Mouse (Mus musculus) lung, postnatal 4 days (tissue): Measurements from ENCODE around the gene Agap1.
A peak's percentile ranks its signal among the peaks of the same experiment; 100 is the strongest.

Experiments used
- DNase-seq, 2 experiments: peaks; one replicate each; pipeline ENCODE4 v3.0.0; 2021

Agap1 gene

DNA sequence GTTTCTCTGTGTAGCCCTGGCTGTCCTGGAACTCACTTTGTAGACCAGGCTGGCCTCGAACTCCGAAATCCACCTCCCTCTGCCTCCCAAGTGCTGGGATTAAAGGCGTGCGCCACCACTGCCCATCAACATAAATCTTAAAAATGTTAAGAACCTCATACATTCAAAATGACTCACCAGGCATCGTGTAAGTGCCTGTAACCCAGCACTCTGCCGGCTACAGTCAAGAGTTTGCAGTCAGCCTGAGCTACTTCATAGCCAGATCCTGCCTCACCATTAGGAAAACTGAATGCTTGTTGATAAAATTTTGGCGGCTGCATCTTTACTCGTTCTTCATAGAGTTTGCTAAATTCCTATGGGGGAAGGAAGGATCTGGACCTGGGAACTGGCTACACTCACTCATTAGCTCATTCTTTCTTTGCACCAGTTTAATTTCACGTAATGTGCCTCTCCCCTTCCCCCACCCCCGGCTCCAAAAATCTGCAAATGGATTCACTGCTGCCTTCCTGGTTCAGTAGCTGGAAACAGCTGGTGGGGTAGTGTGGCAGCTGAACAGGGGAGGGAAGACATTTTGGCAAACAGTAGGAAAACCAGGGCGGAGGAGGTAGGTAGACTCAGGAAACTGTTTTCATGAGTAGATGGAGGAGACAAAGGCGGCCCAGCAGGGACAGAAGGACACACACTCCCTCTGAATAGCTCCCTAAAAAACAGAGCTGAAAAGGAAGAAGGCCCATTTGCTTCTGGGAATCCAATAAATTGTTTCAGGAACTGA, 415.7 kb downstream of the Agap1 start:
- no peak for DNase-seq

- no peak for DNase-seq
Observed at GRCm38 (mm10) chr1:89870906-89871211, 416.3 kb downstream of the Agap1 start.

GRCm38 (mm10) chr1:89876346-89877072, 421.9 kb downstream of the Agap1 start:
- peak; percentile 63 to 71 for DNase-seq

- no peak for DNase-seq
Observed at GRCm38 (mm10) chr1:89878496-89878895, 423.9 kb downstream of the Agap1 start.

DNA sequence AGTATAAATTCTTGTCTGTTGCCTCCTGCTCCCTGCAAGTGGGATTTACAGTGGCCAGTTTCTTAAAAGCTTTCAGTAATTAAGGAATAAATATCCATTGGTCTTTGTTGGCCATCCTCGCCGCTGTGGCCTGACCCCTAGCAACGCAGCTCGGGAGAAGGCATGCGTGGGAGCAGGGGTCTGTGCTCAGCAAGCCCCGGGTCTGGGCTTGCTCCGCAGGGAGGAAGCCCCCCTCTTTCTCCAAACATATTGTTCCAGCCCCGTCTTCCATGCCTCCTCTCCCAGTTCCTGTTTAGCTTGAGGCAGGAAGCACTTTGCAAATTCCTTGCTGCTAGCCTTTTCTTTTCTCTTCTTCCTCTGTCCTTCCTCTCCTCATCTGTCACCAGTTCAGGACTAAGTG, 425.6 kb downstream of the Agap1 start:
- DNase-seq, result peak; percentile 24 to 49

GRCm38 (mm10) chr1:89880834-89881233, 426.2 kb downstream of the Agap1 start:
- peak; percentile 46 to 77 for DNase-seq

DNA sequence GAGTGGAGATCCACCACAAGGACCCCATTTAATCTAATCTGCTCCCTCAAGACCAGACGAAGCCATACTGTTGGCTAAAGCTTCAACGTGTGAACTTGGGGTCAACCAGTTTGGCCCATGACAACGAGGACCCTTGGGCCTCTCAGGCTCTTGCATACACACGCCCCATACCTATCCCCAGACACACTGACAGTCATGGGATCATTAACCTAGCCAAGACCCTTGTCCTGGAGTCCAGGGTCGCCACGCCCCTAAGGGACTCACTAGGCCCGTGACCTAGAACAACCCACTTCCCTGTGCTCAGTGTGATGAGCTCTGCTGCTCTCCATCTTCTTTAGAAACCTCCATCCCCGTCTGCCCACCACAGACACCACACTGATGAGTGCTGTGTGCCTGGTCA, 429.7 kb downstream of the Agap1 start:
- no peak for DNase-seq

DNA sequence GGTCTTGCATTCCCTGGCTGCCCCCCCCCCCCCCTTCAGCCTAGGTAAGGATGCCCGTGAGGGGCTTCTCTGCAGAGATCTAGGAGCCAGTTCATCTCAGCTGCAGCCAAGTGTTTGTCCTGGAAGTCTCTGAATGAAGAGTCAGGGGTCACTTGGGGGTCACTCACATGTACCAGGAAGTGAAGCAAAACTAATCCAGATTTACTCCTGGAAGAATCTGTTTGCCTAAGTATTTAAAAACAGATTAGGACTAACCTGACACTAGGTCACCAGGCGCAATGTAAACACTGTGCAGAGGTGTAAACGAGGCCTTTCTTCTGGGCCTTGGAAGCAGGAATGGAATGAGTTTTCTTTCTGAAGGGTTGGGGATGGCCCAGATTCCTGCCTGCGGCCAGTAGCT, 431.1 kb downstream of the Agap1 start:
- no peak for DNase-seq

GRCm38 (mm10) chr1:89891400-89891799, 436.8 kb downstream of the Agap1 start:
- DNase-seq, result no peak

DNA sequence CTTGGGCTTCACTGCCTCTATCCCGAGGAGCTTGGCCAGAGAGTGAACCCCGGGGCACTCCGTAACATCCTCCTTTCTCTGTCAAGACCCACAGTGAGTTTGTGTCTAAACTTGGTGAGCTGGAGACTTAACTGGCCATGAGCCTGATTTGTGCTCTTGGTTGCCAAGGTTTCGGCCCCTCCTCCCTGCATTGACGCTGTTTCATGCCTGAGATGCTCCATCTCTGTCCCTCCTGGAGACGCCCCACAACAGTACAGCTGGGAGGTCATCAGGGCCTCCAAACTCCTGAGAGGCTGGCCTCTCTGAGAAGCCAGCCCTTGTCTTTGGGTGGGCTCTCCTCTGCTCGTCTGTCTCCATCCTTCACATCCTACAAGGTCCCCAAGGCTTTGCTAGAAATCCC, 437.7 kb downstream of the Agap1 start:
- DNase-seq, result no peak

DNA sequence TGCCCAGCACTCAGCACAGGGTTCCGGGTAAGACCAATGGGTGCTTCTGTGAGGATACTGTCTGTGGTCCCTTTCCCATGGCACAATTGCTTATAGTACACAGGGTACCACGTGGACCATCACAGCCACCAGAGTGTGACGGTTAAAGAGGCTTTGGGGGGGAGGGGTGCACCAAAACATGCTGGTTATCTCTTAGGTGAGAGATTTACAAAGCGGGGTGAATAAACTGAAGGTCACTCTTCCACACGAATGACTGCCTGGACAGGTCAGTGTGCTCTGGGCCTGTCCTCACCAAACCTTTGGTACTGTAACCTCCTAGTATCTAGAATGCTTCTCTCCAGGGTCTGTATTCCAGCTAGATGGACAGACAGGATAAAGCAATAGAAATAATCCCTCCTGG, 441.2 kb downstream of the Agap1 start:
- DNase-seq, result no peak

GRCm38 (mm10) chr1:89899036-89899435, 444.4 kb downstream of the Agap1 start:
- DNase-seq, result no peak

GRCm38 (mm10) chr1:89899761-89900445, 445.3 kb downstream of the Agap1 start:
- DNase-seq, result no peak

DNA sequence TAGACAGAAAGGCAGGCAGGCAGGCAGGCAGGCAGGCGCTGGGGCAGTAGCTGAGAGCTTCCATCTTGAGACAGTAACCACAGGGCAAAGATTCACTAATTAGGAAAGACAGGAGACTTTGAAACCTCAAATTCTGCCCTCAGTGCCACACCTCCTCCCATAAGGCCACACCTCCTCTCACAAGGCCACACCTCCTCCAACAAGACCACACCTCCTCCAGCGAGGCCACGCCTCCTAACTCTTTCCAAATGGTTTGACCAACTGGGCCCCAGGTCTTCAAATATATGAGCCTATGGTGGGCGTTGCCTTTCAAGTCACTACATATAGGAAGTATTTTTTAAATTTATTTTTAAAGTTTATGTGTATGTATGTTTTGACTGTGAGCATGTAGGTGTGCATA, 446.8 kb downstream of the Agap1 start:
- no peak for DNase-seq

DNA sequence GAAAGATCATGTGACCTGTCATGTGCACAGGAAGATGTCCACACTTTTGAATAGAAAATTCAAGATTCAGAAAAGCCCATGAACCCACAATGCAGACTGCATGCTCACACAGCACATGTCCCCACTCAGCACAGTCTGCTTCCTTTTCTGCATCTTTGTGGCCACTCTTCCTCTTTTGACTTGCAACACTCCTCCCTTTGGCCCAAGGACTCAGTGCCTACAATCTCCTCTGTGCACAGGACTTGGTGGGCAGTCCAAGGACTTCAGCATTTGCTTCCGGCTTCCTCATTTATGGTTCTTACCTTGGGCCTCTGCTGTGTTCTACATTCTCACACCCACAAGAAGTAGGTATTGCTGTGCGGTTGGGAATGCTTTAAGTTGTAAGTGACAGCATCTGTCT, 447.6 kb downstream of the Agap1 start:
- no peak for DNase-seq

DNA sequence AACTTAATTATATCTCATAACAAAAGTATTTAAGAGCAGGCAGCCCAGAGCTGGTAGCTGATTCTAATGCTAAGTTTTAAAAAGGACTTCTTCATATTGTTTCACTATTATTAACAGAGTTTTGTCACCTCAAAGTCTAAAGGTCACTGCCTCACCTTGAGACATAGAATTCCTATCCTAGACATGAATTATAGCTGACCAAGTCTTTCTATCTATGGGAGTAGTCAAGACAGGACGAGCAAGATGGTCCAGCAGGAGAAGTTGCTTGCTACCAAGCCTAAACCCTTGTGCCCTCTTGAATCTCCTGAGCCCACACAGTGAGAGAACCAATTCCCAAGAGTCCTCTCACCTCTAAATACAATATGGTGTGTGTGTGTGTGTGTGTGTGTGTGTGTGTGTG, 448.0 kb downstream of the Agap1 start:
- DNase-seq, result no peak

- no peak for DNase-seq
Observed at GRCm38 (mm10) chr1:89909796-89910195, 455.2 kb downstream of the Agap1 start.

- no peak for DNase-seq
Observed at GRCm38 (mm10) chr1:89912392-89912791, 457.8 kb downstream of the Agap1 start.

DNA sequence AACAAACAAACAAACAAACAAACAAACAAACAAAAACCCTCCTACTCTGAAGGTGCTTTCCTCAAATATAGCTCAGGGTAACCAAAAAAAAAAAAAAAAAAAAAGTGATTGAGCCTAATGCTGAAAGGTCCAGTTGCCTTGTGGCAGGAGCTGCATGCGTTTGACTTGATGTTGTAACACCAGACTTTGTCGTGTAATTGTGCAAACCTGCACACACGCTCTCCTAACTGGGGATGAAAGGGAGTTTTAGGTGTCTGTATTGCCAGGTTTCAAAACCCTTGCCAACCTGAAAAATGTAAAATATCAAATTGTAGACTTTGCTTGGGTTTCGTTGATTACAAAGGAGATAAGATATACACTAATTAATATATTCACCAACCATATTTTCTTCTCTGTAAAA, 459.0 kb downstream of the Agap1 start:
- DNase-seq, result no peak

GRCm38 (mm10) chr1:89918111-89918510, 463.5 kb downstream of the Agap1 start:
- DNase-seq, result no peak

GRCm38 (mm10) chr1:89919206-89919605, 464.6 kb downstream of the Agap1 start:
- no peak for DNase-seq

- DNase-seq, result no peak
Observed at GRCm38 (mm10) chr1:89921806-89922205, 467.2 kb downstream of the Agap1 start.

GRCm38 (mm10) chr1:89922282-89922681, 467.7 kb downstream of the Agap1 start:
- no peak for DNase-seq
